Mouse (Mus musculus): ENCODE data around the gene Rc3h2.

DNA sequence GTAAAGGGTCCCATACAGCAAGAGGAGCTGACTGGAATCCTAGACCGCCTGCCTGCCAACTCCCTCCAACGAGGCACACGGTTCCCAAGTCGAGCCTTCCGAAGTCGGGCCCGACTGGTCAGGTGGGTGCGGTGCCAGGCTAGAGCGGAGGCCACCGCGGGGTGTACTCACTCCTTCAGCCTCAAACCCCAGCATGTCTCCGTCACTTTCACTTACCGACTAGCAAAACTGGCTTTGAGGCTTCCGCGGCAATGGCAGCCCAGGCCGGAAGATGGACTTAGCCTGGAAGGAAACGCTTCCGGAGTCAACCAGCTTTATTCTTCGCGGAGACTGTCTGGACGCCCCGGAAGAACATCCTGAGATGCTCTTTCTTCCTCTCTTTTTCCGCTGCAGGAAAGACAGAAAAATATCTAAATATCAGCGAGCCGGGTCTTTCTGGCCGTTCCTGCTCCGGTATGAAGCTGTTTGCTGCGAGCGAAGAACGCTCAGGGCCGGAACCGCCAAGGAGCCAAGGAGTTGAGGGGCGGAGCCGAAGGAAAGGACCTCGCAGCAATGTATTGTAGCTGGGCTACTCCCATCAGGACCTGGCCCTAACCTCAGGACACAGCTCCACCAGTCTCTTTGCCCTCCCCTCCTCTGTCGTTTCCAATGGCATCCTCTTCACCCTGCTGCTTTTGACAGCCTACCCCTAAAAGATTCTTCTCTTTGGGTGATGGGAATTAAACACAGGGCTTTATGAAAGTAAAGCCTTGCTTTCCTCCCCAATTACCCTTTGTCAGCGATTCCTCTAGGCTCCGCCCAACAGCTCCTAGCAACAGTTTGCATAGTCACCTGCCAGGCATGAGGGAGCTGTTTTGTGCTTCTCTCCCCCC is 8.1 kb upstream of the Rc3h2 start:
- TF ChIP-seq CTCF (IDR thresholded peaks at IDR 0.05; ENCODE audit: low read depth) (no peak), EP300 (IDR thresholded peaks at IDR 0.05; ENCODE audit: low read depth) (peak; percentile 60; the same call in 1 of the 2 replicates)

All from liver, postnatal 0 days (tissue).